Mouse (Mus musculus) bone marrow macrophage, adult 2 months (primary cell): ENCODE data around the gene Sox8. TPM values are rescaled to one million over a fixed set of nuclear protein-coding genes. Genes with fewer than 3 reads are reported as not detected.

ENCODE experiments used
- H3K27ac ChIP-seq: 2 replicates; pipeline ENCODE4 v1.5.1; 2012; ENCODE audit warnings: low read depth, low read length; ENCODE audit not compliant: insufficient read depth
- H3K4me1 ChIP-seq: 2 replicates; pipeline ENCODE4 v1.6.1; 2012; ENCODE audit warnings: low read length; ENCODE audit not compliant: control insufficient read depth, insufficient read depth
- H3K4me3 ChIP-seq: 2 replicates; pipeline ENCODE4 v1.5.1; 2012; ENCODE audit warnings: mild to moderate bottlenecking, low read length, moderate library complexity; ENCODE audit not compliant: insufficient read depth
- CTCF ChIP-seq: IDR thresholded peaks from 2 replicates; pipeline ENCODE4 v1.5.1; 2012; ENCODE audit warnings: low read depth, mild to moderate bottlenecking, low read length, moderate library complexity
- POLR2A ChIP-seq: IDR thresholded peaks from 2 replicates; pipeline ENCODE4 v1.6.1; 2012; ENCODE audit warnings: mild to moderate bottlenecking, low read depth, low read length, borderline replicate concordance
- polyA plus RNA-seq: library from polyadenylated mRNA; stranded (reverse); fragments of >200 nt; gene quantifications from 2 replicates; pipeline ENCODE4 v1.2.4, GENCODE M21; 2012; ENCODE audit not compliant: missing spikeins, insufficient read depth, insufficient read length

Gene Sox8
- polyA plus RNA-seq, 1 experiment = not detected

DNA sequence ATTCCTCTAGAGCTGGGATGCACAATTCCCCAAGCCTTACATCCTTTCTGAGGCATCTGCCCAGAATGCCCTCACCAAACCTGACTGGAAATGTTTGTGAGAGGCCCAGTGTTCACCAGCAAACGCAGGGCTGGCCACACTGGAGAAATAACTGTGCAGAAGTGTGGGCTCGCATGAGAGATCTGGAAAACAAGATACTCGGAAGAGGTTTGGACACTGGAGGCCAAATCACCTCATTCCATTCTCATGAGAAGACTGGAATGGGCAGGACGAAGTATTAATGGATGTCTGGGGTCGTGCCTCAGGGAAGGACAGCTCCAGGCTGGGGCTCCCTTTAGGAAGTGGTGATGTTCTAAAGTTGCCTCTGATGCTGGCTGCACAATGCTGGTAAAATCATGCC is 29.8 kb downstream of the Sox8 start:
- Histone ChIP-seq H3K27ac (no peak overlapping the region), H3K4me3 (no peak overlapping the region), H3K4me1 (no peaks in the 10 kb centered on the region)
- TF ChIP-seq POLR2A = no peak
- TF ChIP-seq CTCF = no peak

DNA sequence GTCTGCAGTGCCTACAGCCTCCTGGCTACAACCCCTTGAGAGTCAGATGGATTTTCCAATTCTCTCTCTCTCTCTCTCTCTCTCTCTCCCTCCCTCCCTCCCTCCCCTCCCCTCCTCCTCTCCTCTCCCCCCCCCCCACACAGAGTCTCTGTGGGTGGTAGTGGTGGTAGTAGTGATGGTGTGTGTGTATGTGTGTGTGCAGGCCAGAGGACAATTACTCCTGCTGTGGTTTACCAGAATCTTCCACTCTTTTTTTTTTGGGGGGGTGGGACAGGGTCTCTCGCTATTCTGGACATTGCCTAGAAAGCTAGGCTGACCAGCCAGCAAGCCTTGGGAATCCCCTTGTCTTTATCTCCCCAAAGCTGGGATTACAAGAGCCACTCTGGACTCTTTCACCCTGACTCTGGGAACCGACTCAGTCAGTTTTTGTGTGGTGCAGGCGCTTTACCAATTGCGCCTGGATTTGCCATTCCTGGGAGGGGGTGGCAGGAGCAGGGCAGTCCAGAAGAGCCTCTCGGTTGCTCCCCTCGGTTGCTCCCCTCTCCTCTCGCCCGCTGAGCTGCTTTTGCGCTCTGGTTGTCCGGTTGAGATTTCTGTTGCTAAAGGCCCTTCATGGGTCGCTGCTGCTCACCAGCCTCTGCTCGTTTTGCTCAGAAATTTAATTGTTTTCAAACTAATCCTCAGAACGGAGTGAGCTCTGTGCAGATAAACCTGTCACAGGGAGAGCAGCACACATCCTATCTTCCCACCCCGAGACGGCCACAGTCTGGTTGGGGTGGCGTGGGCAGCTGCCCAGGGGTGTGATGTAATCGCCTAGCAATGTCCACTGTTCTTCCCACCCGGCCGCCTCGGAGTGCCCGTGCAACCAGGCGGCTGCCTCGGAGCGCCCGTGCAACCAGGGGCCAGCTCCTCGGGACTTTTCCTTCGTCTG is 31.3 kb downstream of the Sox8 start:
- H3K4me1 ChIP-seq = no peaks in the 10 kb centered on the region
- H3K4me3 ChIP-seq = no peak overlapping the region
- TF ChIP-seq CTCF = no peak
- no peak for TF ChIP-seq POLR2A
- H3K27ac ChIP-seq = no peak overlapping the region

DNA sequence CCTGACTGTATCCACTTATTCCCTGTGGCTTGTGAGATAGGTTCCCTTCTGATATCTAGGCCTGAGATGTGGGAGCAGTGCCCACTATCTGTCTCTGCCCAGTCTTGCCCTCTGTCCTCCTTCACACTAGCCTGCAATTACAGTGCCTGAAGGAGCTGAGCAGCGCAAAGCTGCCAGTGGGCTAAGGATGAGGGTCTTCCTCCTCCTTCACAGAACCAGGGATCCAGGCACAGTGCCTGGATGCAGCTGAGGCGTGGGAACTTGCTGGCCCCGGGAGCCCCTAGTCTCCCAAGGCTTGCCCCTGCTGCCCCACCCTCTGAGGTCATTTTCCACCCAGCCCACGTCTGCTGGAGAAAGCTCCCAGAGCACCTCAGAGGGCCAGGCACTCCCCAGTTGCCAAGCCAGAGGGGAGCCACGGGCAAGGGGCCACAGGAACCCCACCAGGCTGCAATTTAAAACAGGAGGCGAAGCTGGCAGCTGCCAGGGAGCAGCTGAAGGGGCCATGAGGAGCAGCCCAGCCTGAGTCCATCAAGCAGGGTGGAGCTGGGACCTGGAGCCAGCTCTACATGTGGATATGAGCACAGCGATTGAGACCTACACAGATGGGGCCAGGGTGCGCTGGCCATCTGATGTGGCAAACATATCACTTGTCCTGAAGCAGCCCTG is 40.0 kb downstream of the Sox8 start:
- Histone ChIP-seq H3K27ac (no peak overlapping the region), H3K4me3 (no peak overlapping the region), H3K4me1 (no peaks in the 10 kb centered on the region)
- TF ChIP-seq POLR2A = no peak
- no peak for TF ChIP-seq CTCF

DNA sequence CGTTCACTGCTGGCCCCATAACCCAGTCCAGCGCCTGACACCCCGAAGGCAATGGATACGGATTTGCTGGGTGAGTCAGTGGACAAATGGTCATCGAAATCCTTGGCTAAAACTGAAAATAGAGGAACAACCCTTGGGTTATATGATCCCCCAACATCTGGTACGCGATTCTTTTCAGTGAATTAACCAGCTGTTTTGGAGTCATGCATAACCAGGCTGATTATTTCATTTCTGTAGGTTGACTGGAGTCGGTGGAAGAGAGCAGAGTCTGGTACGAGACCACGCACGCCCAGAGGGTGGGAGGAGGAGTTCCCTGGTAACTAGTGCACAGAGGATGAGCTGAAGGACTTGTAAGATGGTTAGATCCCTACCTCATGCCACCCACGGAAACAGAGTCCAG is 48.4 kb downstream of the Sox8 start:
- Histone ChIP-seq H3K27ac (no peak overlapping the region), H3K4me3 (no peak overlapping the region), H3K4me1 (no peaks in the 10 kb centered on the region)
- TF ChIP-seq CTCF = no peak
- TF ChIP-seq POLR2A = no peak

DNA sequence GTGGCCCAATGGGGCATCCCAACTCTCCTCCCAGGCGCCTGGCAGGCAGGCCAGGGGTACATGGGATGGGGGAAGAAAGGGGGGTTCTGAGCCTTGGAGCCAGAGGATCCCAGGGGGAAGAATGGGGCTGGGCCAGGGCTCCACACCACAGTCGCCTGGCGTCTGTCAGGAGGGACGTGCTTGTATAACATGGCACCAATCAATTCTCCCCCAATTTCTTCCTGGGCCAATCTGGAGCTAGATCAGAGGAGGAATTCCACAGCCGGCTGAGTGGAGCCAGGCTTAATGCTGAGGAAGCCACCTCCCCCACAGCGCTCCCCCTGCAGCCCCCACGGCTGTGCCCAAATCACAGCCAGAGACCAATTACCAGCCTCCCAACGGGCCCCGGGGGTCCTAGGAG is 50.0 kb downstream of the Sox8 start:
- Histone ChIP-seq H3K4me1 (no peaks in the 10 kb centered on the region), H3K27ac (no peak overlapping the region), H3K4me3 (no peak overlapping the region)
- TF ChIP-seq POLR2A (no peak), CTCF (no peak)

DNA sequence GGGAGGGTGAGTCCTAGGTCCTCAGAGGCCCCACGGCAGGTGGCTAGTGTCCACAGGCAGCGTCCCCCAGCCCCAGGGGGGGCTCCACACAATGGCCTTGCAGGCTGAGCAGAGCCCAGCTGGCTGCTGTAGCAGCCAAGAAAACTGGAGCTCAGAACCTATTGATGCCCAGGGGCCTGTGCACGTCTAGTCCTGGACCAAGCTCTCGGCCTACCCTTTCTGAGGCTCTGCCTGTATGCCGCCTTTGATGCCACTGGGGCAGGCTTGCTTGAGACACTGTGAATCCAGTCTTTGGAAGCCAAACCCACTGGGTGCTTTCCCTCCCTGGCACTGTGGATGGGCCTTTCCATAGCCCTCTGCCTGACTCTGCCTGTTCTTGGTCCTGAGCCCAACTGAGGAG is 51.0 kb downstream of the Sox8 start:
- H3K4me3 ChIP-seq = no peak overlapping the region
- H3K4me1 ChIP-seq = no peaks in the 10 kb centered on the region
- TF ChIP-seq CTCF (no peak), POLR2A (no peak)
- no peak overlapping the region for H3K27ac ChIP-seq

DNA sequence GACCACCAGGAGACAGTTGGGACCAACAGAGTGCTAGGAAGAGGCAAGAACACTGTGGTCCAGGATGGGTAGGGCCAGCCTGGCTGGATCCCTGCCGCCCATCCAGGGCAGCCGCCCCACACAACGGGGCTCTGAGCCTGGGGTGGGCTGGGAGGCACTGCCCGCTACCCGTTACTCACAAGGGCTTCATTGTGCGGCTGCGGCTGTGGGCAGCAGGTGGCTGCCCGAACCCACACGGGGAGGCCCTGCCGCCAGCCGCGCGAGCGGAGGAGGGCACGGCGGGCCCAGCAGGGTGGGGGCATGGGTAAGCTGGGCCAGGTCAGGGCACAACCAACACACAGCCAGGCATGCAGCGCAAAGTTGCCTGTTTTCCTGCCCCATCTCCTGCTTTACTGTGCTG is 52.3 kb downstream of the Sox8 start:
- Histone ChIP-seq H3K27ac (no peak overlapping the region), H3K4me3 (no peak overlapping the region), H3K4me1 (no peaks in the 10 kb centered on the region)
- no peak for TF ChIP-seq CTCF
- TF ChIP-seq POLR2A = no peak

DNA sequence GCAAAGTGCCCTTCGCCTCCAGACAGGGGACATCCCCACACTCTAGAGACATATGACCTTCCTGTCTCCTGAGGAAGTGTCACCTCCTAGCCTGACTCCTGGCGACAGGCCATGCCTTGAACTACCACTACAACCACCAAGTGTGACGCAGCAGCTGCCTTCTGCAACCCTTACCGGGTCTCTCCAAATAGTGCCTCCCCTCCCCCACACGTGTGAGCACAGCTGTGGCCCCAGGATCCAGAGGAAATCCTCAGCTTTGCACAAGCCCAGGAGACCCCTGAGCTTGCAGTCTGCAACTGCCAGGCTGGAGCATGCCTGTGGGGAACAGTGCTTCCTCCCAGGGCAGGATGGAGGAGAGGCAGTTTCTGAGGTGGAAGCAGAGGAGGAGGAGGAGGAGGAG is 54.2 kb downstream of the Sox8 start:
- Histone ChIP-seq H3K4me3 (no peak overlapping the region), H3K27ac (no peak overlapping the region), H3K4me1 (no peaks in the 10 kb centered on the region)
- TF ChIP-seq POLR2A = no peak

Other genes starting within 250 kb of the Sox8 start
- not detected in 2 replicates for gene Tpsab1, start 225.1 kb downstream of the Sox8 start, polyA plus RNA-seq
- gene Tpsb2, start 204.4 kb downstream of the Sox8 start, polyA plus RNA-seq = not detected in 2 replicates
- gene Tpsg1, start 201.4 kb downstream of the Sox8 start, polyA plus RNA-seq = not detected in 2 replicates
- not detected in 2 replicates for gene Cacna1h, start 136.9 kb downstream of the Sox8 start, polyA plus RNA-seq
- gene Tekt4, start 116.1 kb downstream of the Sox8 start, polyA plus RNA-seq = not detected in 2 replicates
- not detected in 2 replicates for gene Sstr5, start 73.4 kb downstream of the Sox8 start, polyA plus RNA-seq
- gene Lmf1, start 8.4 kb upstream of the Sox8 start, polyA plus RNA-seq = 21.4 and 22.5 TPM in 2 replicates
- gene Gng13, start 146.5 kb upstream of the Sox8 start, polyA plus RNA-seq = not detected in 2 replicates
- gene Chtf18, start 156.7 kb upstream of the Sox8 start, polyA plus RNA-seq = 7.4 and 14.1 TPM in 2 replicates
- gene Rpusd1, start 157.0 kb upstream of the Sox8 start, polyA plus RNA-seq = 10.1 and 10.2 TPM in 2 replicates
- gene Mslnl, start 165.4 kb upstream of the Sox8 start, polyA plus RNA-seq = not detected in 2 replicates
- gene Msln, start 183.7 kb upstream of the Sox8 start, polyA plus RNA-seq = not detected in 2 replicates
- 36.9 and 40.9 TPM in 2 replicates for gene Narfl, start 203.1 kb upstream of the Sox8 start, polyA plus RNA-seq
- 30.4 and 31.0 TPM in 2 replicates for gene Haghl, start 215.0 kb upstream of the Sox8 start, polyA plus RNA-seq
- not detected in 2 replicates for gene Ccdc78, start 215.9 kb upstream of the Sox8 start, polyA plus RNA-seq
- gene Fam173a, start 222.2 kb upstream of the Sox8 start, polyA plus RNA-seq = 64.5 and 70.6 TPM in 2 replicates
- gene AC134908.4, start 225.0 kb upstream of the Sox8 start, polyA plus RNA-seq = not detected in 2 replicates
- 13.1 and 14.6 TPM in 2 replicates for gene Metrn, start 226.4 kb upstream of the Sox8 start, polyA plus RNA-seq
- not detected in 2 replicates for gene Fbxl16, start 238.4 kb upstream of the Sox8 start, polyA plus RNA-seq